Mouse (Mus musculus) heart, postnatal 36 days (tissue): ENCODE measurements around the gene Ppbp. TPM values are rescaled to one million over a fixed set of nuclear protein-coding genes. Genes with fewer than 3 reads are reported as not detected.
"Not testable (repeated sequence)": the region's sequence is repeated elsewhere in the genome, so short reads cannot be mapped to it uniquely, and the experiment has no call there.

Source experiments
- DNase-seq, 2 experiments: peaks; one replicate each; pipeline ENCODE4 v3.0.0; 2021 to 2022
- intact Hi-C: fragments of 180-260 bp; cut with DNase I; formaldehyde crosslinking; loops from one replicate; pipeline ENCODE4 v1.15.1; 2025
- microRNA-seq, 2 experiments: library from miRNA; unstranded; fragments of <30 nt; microRNA quantifications; one replicate each; pipeline ENCODE4 v1.2.0; 2021; ENCODE audit warnings: borderline number of aligned reads in 2 of 2
- total RNA-seq, 2 experiments: library from RNA; stranded (reverse); gene quantifications; 2 replicates each; pipeline ENCODE4 v1.2.3; 2021

Gene Ppbp
- total RNA-seq, 2 experiments from 2014 or later: 8.7 to 11.2 TPM

DNA sequence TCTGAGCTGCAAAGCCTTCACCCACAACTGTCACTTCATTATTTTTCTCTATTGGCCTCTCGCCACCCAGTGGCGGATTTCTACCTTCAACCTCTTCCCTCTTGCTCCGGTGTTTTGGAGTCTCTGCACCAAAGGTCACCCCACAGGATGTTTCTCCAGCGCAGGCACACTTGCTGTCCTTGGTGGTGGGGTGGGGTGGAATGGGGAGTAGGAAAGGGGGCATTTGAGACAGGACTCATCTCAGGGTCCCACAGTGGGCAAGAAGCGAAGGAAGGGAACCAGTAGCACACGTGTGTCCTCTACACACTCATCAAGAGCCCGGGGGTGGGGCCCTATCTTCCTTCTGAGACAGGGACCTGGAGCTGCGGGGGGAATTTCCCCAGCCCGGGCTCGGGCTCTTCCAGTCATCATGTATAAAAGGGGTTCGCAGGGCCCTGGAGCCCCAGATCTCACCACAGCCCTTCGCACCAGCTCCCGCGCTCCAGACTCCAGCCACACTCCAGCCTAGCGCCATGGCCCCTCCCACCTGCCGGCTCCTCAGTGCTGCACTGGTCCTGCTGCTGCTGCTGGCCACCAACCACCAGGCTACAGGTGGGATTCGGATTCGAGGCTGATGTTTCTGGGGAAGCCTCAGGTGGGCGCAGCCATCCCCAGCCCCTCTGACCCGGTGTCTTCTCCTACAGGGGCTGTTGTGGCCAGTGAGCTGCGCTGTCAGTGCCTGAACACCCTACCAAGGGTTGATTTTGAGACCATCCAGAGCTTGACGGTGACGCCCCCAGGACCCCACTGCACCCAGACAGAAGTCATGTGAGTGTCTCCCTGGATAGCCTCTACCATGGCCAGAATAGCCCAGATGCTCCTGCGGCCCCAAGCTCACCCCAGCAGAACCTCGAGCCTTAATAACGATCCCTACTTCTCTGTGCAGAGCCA, 17.6 kb downstream of the Ppbp start, which contains the start of gene Cxcl3:
TSS of gene Cxcl3 (plus strand) at position 445 of the 930 bp plus-strand sequence.
- peak in 1 of 2 experiments; percentile 27 for DNase-seq

DNA sequence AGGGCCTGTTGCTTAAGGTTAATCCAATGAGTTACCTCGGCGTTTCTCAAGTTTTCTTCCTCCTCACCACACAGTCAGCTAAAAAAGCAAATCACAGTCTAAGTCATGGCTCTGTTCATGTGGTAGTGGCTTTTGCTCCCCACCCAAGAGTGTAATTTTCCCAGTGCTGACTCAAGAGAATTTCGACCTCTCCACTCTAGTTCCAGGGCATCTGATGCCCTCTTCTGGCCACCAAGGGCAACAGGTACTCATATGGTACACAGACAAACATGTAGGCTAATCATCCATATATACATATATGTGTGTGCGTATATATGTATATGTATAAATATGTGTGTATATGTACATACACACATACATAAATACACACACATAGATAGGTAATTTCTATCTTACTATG, 19.8 kb downstream of the Ppbp start:
- DNase-seq: no peak
- intact Hi-C loops: loop anchor here (2.0 to 5.0 kb wide), 2 partner anchors 119 to 127 kb away; no protein-coding TSS in a partner anchor

More for the DNA sequence above, 17.6 kb downstream of the Ppbp start, which contains the start of gene Cxcl3:
- intact Hi-C loops: loop anchor here (5.0 kb wide), 1 partner anchor 121 kb away; no protein-coding TSS in a partner anchor

DNA sequence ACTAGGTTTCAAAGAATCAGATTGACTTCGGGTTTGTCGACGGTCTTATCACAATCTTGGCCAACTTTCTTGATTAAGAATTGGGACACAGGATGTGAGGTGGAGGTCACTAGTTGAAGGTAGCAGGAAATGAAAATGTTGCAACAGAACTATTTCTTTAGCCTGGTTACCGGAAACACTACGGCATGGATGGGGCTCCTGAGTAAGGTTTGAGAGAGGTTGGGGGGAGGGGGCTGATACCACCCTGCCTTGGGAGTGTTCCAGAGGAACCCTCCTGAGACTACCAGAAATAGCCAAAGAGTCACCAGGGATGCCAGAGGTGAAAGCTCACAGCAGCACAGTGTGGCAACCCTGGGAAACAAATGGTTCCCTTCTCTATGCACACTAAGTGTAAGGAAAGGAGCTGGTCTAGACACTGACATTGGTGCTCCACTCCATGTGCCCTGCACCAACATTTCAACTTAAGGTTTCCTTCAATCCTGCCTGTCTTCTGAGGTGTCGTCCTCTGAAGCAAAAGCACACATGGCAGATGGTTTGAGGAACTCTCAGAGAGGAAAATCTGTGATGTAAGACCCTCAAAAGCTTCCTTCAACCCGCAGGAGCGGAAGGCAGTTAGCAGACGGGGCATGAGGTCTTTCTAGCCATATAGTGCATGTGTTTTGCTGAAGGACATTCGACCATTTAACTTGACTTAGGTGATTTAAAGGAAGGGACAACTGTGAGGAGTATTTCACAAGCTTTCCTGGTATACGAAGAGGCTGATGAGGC, 21.2 kb downstream of the Ppbp start:
- DNase-seq: no peak
- intact Hi-C loops: loop anchor here (2.0 to 5.0 kb wide), 2 partner anchors 118 to 129 kb away; no protein-coding TSS in a partner anchor

DNA sequence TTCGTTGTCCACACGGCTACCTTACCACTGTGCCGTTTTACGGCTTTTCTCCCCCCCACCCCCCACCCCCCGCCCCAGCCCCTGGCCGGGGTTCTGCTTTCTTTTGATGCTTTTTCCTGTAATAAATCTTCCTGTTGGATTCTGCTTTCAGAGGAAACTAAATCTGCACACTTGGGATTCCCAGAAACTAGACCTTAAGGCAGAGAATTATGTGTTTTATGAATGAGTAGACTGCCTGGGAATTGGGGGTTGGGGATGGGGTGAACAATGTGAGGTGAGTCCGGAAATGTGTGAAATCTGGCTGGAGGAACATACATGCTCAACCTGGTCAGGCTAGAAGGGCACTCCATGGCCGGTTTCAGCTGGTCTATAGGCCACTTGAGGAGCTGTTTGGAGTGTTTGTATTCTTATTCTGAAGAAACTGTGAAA, 21.8 kb downstream of the Ppbp start:
- intact Hi-C loops: no loop called here
- DNase-seq: no peak

DNA sequence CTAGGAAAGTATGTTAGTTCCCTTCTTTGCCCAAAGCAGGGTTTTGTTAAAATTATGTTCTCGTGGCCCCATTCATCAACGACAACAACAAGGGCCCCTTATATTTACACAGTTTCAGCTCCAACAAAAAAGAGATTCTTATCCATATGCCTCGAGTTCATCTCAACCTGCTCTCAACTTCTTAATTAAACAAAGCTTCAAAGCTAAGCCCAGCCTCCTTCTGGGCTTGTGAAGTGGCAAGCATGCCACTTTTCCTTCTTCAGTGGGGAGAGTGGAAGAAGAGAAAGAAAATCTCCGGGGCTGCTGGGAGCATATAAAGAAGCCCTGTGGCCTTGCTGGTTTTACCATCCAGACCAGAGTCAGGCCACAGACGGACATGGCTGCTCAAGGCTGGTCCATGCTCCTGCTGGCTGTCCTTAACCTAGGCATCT, 25.9 kb downstream of the Ppbp start, which contains the start of gene Cxcl15:
TSS of gene Cxcl15 (plus strand) at position 340 of the 431 bp plus-strand sequence.
- no peak for DNase-seq
- intact Hi-C loops: no loop called here

DNA sequence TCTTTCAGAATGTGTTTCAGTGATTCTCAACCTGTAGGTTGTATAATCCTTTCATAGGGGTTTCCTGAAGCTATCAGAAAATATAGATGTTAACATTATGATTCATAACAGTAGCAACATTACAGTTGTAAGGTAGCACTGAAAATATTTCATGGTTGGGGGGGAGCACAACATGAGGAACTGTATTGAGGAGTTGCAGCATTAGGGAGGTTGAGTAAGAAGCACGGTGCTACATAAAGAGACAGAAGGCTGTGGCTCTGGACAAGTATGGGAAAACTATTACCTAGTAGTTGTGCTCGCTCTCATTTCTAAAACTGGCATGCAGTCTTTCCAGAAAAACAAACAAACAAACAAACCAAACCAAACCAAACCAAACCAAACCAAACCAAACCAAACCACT, 27.1 kb downstream of the Ppbp start:
- DNase-seq: not testable (repeated sequence)

DNA sequence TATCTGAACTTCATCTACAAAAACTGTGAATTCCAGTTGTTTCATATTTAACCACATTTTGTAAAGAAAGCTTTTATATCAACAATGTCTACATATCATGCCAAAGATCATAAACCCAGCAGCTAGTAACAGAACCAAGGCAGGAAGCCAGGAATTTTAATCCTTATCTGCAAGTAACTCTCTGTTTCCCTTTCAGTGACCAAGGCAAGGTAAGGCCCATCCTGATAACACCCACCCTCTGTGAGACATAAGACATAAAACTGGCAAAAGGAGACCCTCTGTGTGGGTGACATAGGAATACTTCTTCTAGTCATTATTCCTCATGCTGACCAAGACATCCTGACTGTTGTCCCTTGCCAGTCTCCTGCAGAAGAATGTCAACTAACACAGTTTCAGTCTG, 36.3 kb downstream of the Ppbp start:
- intact Hi-C loops: no loop called here
- no peak for DNase-seq

More for the DNA sequence above, 27.1 kb downstream of the Ppbp start:
- intact Hi-C loops: not testable (repeated sequence)

DNA sequence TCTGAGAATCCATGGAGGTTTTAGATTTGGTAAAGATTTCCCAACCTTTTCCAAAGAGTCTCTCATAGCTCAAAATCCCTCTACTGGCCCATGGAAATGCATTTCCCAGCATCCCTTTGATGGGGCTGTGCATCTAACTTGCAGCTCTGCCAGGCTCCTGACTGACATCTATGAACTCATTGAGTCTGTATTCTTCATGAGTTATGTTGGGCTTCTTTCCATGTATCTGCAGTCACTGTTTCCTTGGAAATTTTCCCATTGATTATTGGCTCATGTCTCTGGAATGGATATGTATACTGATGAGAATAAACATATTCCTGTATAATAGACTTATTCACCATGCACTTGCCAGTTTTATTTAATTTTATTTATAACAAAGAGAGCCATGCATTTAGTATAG, 37.7 kb downstream of the Ppbp start:
- intact Hi-C loops: no loop called here
- DNase-seq: no peak

DNA sequence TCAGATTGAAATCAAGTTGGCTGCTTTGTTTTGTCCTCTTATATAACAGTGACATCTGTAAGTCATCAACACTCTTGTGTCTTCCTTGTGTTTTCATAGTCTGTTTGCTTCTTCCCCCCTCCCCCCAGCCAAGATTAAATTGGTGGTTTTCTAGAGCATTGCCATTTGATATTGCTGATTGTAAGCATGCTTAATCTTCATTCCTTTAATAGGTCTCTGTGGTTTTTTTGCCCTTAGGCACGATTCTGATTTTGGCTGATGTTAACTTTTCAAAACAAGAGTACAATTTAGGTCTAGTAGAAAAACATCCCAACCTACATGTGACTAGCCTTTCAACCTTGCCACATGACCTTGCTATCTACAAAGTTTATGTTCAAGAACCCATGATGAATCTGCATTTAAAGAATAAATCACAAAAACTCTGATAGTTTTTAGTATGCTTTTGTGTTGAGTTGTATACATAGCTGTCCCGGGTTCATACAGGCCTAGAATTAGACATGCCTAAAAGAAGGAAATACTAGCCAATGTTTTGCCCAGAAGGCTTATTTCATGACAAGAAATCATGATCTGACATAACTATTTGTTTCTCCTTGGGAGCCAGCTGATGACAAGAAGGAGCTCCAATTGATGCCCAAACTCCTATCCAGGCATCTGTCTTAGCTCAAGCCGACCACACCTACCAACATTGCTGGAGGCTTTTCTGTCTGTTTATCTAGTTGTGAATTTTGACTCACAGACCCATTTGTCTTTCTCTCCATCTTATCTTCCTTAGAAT, 39.0 kb downstream of the Ppbp start:
- DNase-seq: no peak
- intact Hi-C loops: no loop called here

Small RNA genes lying within 50 kb of the gene (microRNA-seq; reads per million reads assigned to microRNA genes)
- gene Gm24322: 0 reads per million in 2 experiments

Other genes with a start within 250 kb of the Ppbp start
- not detected for gene Afm, start 249.6 kb upstream of the Ppbp start, total RNA-seq
- gene 5830473C10Rik, start 207.4 kb upstream of the Ppbp start, total RNA-seq: not detected
- gene Rassf6, start 127.9 kb upstream of the Ppbp start, total RNA-seq: not detected
- gene Cxcl5, start 9.2 kb upstream of the Ppbp start, total RNA-seq: under 1 TPM in 1 of 2 experiments, not detected in 1; 0.31 TPM
- gene Pf4, start 3.9 kb downstream of the Ppbp start, total RNA-seq: 10 to 100 TPM; 32.9 to 36.9 TPM
- not detected for gene Cxcl3, start 17.6 kb downstream of the Ppbp start, total RNA-seq
- gene Cxcl15, start 26.0 kb downstream of the Ppbp start, total RNA-seq: not detected
- under 1 TPM; 0.30 to 0.50 TPM for gene Cxcl1, start 122.7 kb downstream of the Ppbp start, total RNA-seq
- not detected for gene Cxcl2, start 135.4 kb downstream of the Ppbp start, total RNA-seq
- gene Mthfd2l, start 162.6 kb downstream of the Ppbp start, total RNA-seq: 10 to 100 TPM in 1 of 2 experiments, 1 to 10 TPM in 1; 9.5 to 10.0 TPM